Mouse (Mus musculus): Measurements from ENCODE around the gene Gm17078. TPM values are rescaled to one million over a fixed set of nuclear protein-coding genes. Genes with fewer than 3 reads are reported as not detected.
A peak's percentile ranks its signal among the peaks of the same experiment; 100 is the strongest.
"Not testable (repeated sequence)": the region's sequence is repeated elsewhere in the genome, so short reads cannot be mapped to it uniquely, and the experiment has no call there.

The Gm17078 gene
- not detected for total RNA-seq (2021)
- long read RNA-seq, experiment 1: 0 reads
- long read RNA-seq, experiment 2: 0 reads

DNA sequence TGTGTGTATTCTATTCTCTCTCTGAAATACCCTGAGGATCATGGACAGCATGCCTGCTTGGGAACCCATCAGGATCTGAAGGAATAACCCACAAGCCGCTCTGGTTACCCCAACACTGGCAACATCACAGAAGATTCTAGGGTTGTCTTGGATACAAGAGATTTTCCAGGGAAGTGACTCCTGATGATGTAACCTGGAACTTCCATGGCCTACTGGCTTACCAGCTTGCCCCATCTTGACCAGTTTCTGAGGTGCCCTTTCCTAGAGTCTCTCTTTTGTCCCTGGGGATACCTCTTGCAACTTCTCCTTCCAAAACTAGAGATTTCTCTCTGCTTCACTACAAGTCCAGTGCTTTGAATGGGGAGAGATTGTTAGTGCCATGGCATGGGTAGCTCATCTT lies at the start of gene Gm17078:
Gene Gm17078, minus strand, starts transcription at position 101 of the 400 bp plus-strand sequence.
- no peak for DNase-seq (ENCODE audit: low spot score in 2 of 2)
- intact Hi-C loops (cut with DNase I): no loop called here

DNA sequence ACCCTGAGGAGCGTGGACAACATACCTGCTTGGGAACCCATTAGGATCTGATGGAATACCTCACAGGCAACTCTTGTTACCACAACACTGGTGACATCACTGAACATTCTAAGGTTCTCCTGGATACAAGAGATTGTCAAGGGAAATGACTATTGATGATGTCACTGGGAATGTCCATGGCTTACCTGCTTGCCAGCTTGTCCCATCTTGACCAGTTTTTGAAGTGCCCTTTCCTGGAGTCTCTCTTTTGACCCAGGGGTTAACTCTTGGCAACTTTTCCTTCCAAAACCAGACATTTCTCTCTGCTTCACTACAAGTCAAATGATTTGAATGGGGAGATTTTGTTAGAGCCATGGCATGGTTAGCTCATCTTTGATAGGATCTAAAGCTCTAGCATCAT lies 24.5 kb upstream of the Gm17078 start, which contains the start of gene Gm4181:
Gene Gm4181, minus strand, starts transcription at position 101 of the 400 bp plus-strand sequence.
- intact Hi-C loops (cut with DNase I); DNase-seq (ENCODE audit: low spot score in 2 of 2): not testable (repeated sequence)

DNA sequence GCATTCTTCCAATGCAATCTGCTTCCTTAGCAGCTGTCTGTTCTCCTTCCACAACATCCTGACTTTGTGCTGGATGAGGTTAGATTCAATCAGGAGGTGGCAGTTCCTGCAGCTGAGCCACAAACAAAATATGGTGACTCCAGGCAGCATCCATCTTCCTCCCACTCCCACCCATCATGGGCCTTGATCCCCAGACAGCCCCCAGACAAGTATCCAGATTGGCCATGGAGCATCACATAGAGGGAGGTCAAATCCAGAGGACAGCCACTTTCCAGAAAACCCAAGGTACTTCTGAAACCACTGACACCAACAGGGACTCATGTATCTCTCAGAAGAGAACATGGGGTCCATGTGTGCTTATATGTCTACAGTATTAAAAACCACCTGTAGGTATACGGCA lies 21.3 kb upstream of the Gm17078 start:
- DNase-seq (ENCODE audit: low spot score in 2 of 2): peak in 1 of 2 experiments; percentile 3
- intact Hi-C loops (cut with DNase I): not testable (repeated sequence)

DNA sequence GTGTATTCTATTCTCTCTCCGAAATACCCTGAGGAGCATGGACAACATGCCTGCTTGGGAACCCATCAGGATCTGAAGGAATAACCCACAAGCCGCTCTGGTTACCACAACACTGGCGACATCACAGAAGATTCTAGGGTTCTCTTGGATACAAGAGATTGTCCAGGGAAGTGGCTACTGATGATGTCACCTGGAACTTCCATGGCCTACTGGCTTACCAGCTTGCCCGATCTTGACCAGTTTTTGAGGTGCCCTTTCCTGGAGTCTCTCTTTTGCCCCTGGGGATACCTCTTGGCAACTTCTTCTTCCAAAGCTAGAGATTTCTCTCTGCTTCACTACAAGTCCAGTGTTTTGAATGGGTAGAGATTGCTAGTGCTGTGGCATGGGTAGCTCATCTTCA lies 19.1 kb downstream of the Gm17078 start, which contains the start of gene Gm17174:
Gene Gm17174, minus strand, starts transcription at position 101 of the 400 bp plus-strand sequence.
- DNase-seq (ENCODE audit: low spot score in 2 of 2); intact Hi-C loops (cut with DNase I): not testable (repeated sequence)

DNA sequence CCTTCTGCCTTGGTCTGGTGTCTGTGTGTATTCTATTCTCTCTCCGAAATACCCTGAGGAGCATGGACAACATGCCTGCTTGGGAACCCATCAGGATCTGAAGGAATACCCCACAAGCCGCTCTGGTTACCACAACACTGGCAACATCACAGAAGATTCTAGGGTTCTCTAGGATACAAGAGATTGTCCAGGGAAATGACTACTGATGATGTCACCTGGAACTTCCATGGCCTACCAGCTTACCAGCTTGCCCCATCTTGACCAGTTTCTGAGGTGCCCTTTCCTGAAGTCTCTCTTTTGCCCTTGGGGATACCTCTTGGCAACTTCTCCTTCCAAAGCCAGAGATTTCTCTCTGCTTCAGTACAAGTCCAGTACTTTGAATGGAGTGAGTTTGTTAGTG lies 37.1 kb downstream of the Gm17078 start, which contains the start of gene Gm17175:
Gene Gm17175, minus strand, starts transcription at position 101 of the 400 bp plus-strand sequence.
- intact Hi-C loops (cut with DNase I); DNase-seq (ENCODE audit: low spot score in 2 of 2): not testable (repeated sequence)

Other genes with a start within 250 kb of the Gm17078 start
- not detected for gene Gm7247, start 249.6 kb downstream of the Gm17078 start, total RNA-seq (2021)
- not detected for gene Vmn2r88, start 200.5 kb downstream of the Gm17078 start, total RNA-seq (2021)
- gene Vmn2r89, start 159.5 kb downstream of the Gm17078 start, total RNA-seq (2021): not detected
- not detected for gene Gm5622, start 58.5 kb downstream of the Gm17078 start, total RNA-seq (2021)
- not detected for gene Gm17175, start 37.2 kb downstream of the Gm17078 start, total RNA-seq (2021)
- gene Gm17174, start 19.2 kb downstream of the Gm17078 start, total RNA-seq (2021): not detected
- not detected for gene Gm4181, start 24.4 kb upstream of the Gm17078 start, total RNA-seq (2021)
- gene Gm17079, start 84.2 kb upstream of the Gm17078 start, total RNA-seq (2021): not detected
- gene Gm5800, start 105.9 kb upstream of the Gm17078 start, total RNA-seq (2021): not detected
- not detected for gene Ang4, start 162.3 kb upstream of the Gm17078 start, total RNA-seq (2021)
- not detected for gene AY358078, start 188.7 kb upstream of the Gm17078 start, total RNA-seq (2021)
- gene Ear6, start 242.4 kb upstream of the Gm17078 start, total RNA-seq (2021): not detected